11 mouse cellular contexts compared by ENCODE assay signal in the genomic region with DNA sequence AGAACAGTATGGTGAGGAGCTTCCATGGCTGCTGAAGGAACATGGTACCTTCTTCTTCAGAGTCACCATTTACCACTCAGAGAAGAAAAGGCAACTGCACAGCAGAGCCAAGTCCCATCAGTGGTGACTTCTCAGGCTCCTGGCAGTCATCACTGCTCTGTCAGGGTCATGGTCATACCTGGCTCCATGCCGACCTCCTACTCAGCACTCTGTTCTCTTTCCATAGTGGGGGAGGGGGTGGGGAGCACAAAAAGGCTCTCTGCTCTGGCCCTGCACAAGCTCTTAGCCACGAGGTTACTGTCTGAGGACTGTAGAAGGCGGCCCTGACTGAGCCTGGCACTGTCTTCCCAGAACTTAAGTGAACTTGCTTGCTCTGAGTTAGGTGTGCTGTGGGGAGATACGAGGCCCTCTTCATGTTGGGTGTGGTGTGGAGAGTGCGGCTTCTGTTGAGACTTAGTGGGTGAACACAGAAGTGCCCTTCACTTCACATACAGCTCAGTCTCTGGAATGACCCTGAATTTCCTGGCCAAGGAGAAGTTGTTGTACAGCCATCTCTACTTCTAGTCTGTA. TPM values are rescaled to one million over a fixed set of nuclear protein-coding genes. Genes with fewer than 3 reads are reported as not detected.
DNase-seq lines count a peak whose midpoint lies in the region; ATAC-seq and TF ChIP-seq lines count a peak whose summit lies in the region.
"Had no signal": no experiment of that assay in that cellular context is flagged by ENCODE, and none has a peak within 500 bp of the region (broad histone marks: within the 10 kb centered on the region; RNA-seq: fewer than 3 reads in every experiment).

No protein-coding gene starts in this region.

- ATAC-seq in hindbrain, embryonic 16.5 days: no peak

- no peak overlapping the region for H3K4me3 ChIP-seq in kidney, adult 2 months (ENCODE audit: insufficient read depth, low read depth, low read length)
- H3K4me3 ChIP-seq in small intestine, adult 2 months (ENCODE audit: low read depth, low read length): no peak overlapping the region
- H3K4me3 ChIP-seq in hindbrain, embryonic 16.5 days (ENCODE audit: low read length): no peak overlapping the region

- H3K9me3 ChIP-seq in hindbrain, embryonic 16.5 days (ENCODE audit: control insufficient read depth, low read length): no peaks in the 10 kb centered on the region

- peaks cover 26% of the 10 kb centered on the region for H3K4me1 ChIP-seq in kidney, adult 2 months (ENCODE audit: control insufficient read depth, insufficient read depth, low read length)
- peaks cover 41% of the 10 kb centered on the region for H3K4me1 ChIP-seq in small intestine, adult 2 months (ENCODE audit: control insufficient read depth, insufficient read depth, insufficient read length, low read length)
- no peaks in the 10 kb centered on the region for H3K4me1 ChIP-seq in hindbrain, embryonic 16.5 days (ENCODE audit: control insufficient read depth, insufficient read depth, low read depth, low read length)

- 55% methylated on average over 5 of the region's 5 CpGs for WGBS in kidney, adult 2 months
- WGBS in small intestine, adult 2 months: 31% methylated on average over 5 of the region's 5 CpGs
- 90% methylated on average over 5 of the region's 5 CpGs for WGBS in hindbrain, embryonic 16.5 days

- intact Hi-C loops in left cerebral cortex, postnatal 36 days (cut with DNase I): no loop called here

- H3K27ac ChIP-seq in kidney, adult 2 months (ENCODE audit: insufficient read depth, low read depth, low read length): peak overlapping the region; percentile 63
- peak overlapping the region; percentile 92 for H3K27ac ChIP-seq in small intestine, adult 2 months (ENCODE audit: insufficient read depth, low read depth, low read length)
- H3K27ac ChIP-seq in hindbrain, embryonic 16.5 days (ENCODE audit: low read depth, low read length): no peak overlapping the region
- H3K27ac ChIP-seq: hindbrain, embryonic 14.5 days had no signal

- no peaks in the 10 kb centered on the region for H3K36me3 ChIP-seq in kidney, adult 2 months (ENCODE audit: control insufficient read depth, insufficient read depth, low read length)
- H3K36me3 ChIP-seq in small intestine, adult 2 months (ENCODE audit: control insufficient read depth, insufficient read depth, low read length): no peaks in the 10 kb centered on the region
- no peaks in the 10 kb centered on the region for H3K36me3 ChIP-seq in hindbrain, embryonic 16.5 days (ENCODE audit: control insufficient read depth, insufficient read depth, low read length)

- H3K9ac ChIP-seq in hindbrain, embryonic 16.5 days (ENCODE audit: low read depth, low read length): no peak overlapping the region
- H3K9ac ChIP-seq: hindbrain, embryonic 14.5 days had no signal

- TF ChIP-seq CTCF in kidney, adult 2 months (conservative IDR thresholded peaks at IDR 0.05; ENCODE audit: insufficient read depth, insufficient read length, low read depth, low read length): no peak
- TF ChIP-seq CTCF in small intestine, adult 2 months (IDR thresholded peaks at IDR 0.05; ENCODE audit: extremely low read depth, insufficient read length, insufficient replicate concordance, low read depth, low read length): no peak

- no peaks in the 10 kb centered on the region for H3K27me3 ChIP-seq in kidney, adult 2 months (replicated peaks; ENCODE audit: control insufficient read depth, insufficient read depth, low read length)
- H3K27me3 ChIP-seq in small intestine, adult 2 months (ENCODE audit: control insufficient read depth, insufficient read depth, low read length): no peaks in the 10 kb centered on the region
- no peaks in the 10 kb centered on the region for H3K27me3 ChIP-seq in hindbrain, embryonic 16.5 days (replicated peaks; ENCODE audit: control insufficient read depth, insufficient read depth, low read length)

- no peak for TF ChIP-seq POLR2A in kidney, adult 2 months (IDR thresholded peaks at IDR 0.05; ENCODE audit: low read depth, low read length)
- TF ChIP-seq POLR2A in small intestine, adult 2 months (IDR thresholded peaks at IDR 0.05; ENCODE audit: low read depth, low read length): no peak

- no peak overlapping the region for H3K4me2 ChIP-seq in hindbrain, embryonic 16.5 days (ENCODE audit: low read length)
- H3K4me2 ChIP-seq: hindbrain, embryonic 14.5 days; midbrain, embryonic 11.5 days had no signal

- peak; percentile 55 for DNase-seq in kidney, adult 2 months
- no peak for DNase-seq in kidney, postnatal 10 days
- peak; percentile 76 for DNase-seq in c-Kit-positive CD71-positive TER-119-positive erythroid progenitor cells, embryonic 14.5 days (ENCODE audit: low spot score)
- peak; percentile 35 to 47 for DNase-seq in kidney, adult 8-10 months
- no peak for DNase-seq in ovary, adult 18-20 months (ENCODE audit: low spot score)
- no peak for DNase-seq in left cerebral cortex, postnatal 36 days (ENCODE audit: low spot score in 2 of 2)
- DNase-seq: right cerebral cortex, postnatal 4 days had no signal

RNA-seq across cellular contexts. Expression of a gene that starts 24.2 kb away (rescaled TPM):
- polyA plus RNA-seq in kidney, adult 2 months (2012; rRNA removed): 3.0 and 3.3 TPM in 2 replicates
- polyA plus RNA-seq in small intestine, adult 2 months (2012; rRNA removed): 0.67 TPM in 1 of 2 replicates, not detected in the other
- 0.38 and 0.54 TPM in 2 replicates for polyA plus RNA-seq in hindbrain, embryonic 16.5 days (2015; fragmentation: Nextera tagmentation; extraction: Ambion mirVana)
- under 1 TPM in 1 of 2 experiments, not detected in 1; 0.10 TPM for total RNA-seq in left cerebral cortex, postnatal 36 days (2021)

Comparison
In these comparisons a context has a peak if more than half of its experiments do, and no peak if none do; other contexts are left out.
1. DNase-seq: peak in kidney, adult 2 months (single experiment), c-Kit-positive CD71-positive TER-119-positive erythroid progenitor cells, embryonic 14.5 days (single experiment) and kidney, adult 8-10 months (2 of 2); none in kidney, postnatal 10 days (single experiment), ovary, adult 18-20 months (single experiment) and left cerebral cortex, postnatal 36 days (0 of 2).